Mouse (Mus musculus) heart, adult 2 months (tissue): ENCODE data around the gene Gm12248. TPM values are rescaled to one million over a fixed set of nuclear protein-coding genes. Genes with fewer than 3 reads are reported as not detected.
A peak's percentile ranks its signal among the peaks of the same experiment; 100 is the strongest.

Source experiments
- DNase-seq, 2 experiments: peaks; one replicate each; pipeline ENCODE4 v3.0.0; 2021
- H3K27ac ChIP-seq: fragments of 200-600 bp; 2 replicates; pipeline ENCODE4 v1.8.1; 2022
- H3K27me3 ChIP-seq: fragments of 200-500 bp; 2 replicates; pipeline ENCODE4 v1.6.1; 2012; ENCODE audit warnings: mild to moderate bottlenecking, low read length, inconsistent platforms, mixed read lengths; ENCODE audit not compliant: control insufficient read depth, insufficient read depth
- H3K36me3 ChIP-seq: fragments of 200-500 bp; 2 replicates; pipeline ENCODE4 v1.6.1; 2012; ENCODE audit warnings: low read length, inconsistent platforms; ENCODE audit not compliant: control insufficient read depth, insufficient read depth
- H3K4me1 ChIP-seq: fragments of 200-500 bp; 2 replicates; pipeline ENCODE4 v1.6.1; 2011; ENCODE audit warnings: low read length; ENCODE audit not compliant: control insufficient read depth, insufficient read depth
- H3K4me3 ChIP-seq: fragments of 200-600 bp; 2 replicates; pipeline ENCODE4 v1.8.1; 2022
- H3K79me2 ChIP-seq: fragments of 200-500 bp; replicated peaks from 2 replicates; pipeline ENCODE4 v1.6.1; 2012; ENCODE audit warnings: mild to moderate bottlenecking, inconsistent platforms, low read length, moderate library complexity, mixed read lengths; ENCODE audit not compliant: control insufficient read depth, insufficient read depth
- H3K9ac ChIP-seq: fragments of 200-500 bp; 2 replicates; pipeline ENCODE4 v1.6.1; 2012; ENCODE audit warnings: low read depth, mild to moderate bottlenecking, control low read depth, inconsistent platforms, low read length, mixed read lengths
- CTCF ChIP-seq: fragments of 200-600 bp; IDR thresholded peaks from 2 replicates; pipeline ENCODE4 v1.8.1; 2022; ENCODE audit warnings: antibody characterized with exemption, mild to moderate bottlenecking, moderate library complexity
- EP300 ChIP-seq: fragments of 200-500 bp; IDR thresholded peaks from 2 replicates; pipeline ENCODE4 v1.6.1; 2011; ENCODE audit warnings: low read depth, low read length, control low read depth; ENCODE audit not compliant: insufficient read depth
- POLR2A ChIP-seq: fragments of 200-500 bp; IDR thresholded peaks from 2 replicates; pipeline ENCODE4 v1.6.1; 2011; ENCODE audit warnings: mild to moderate bottlenecking, low read depth, low read length, control low read depth; ENCODE audit not compliant: insufficient read depth
- WGBS: fragments of 180-500 bp; shearing (Covaris S2); methylation state at CpG from one replicate; pipeline ENCODE4 v1.1.7; 2018; 5-methylcytosine and 5-hydroxymethylcytosine counted together
- intact Hi-C: fragments of 180-260 bp; cut with DNase I; formaldehyde crosslinking; loops from one replicate; pipeline ENCODE4 v1.15.1; 2025
- long read RNA-seq: library from polyadenylated mRNA; stranded (forward); transcript quantifications from one replicate; pipeline ENCODE4 v2.0.0, GENCODE M21; 2021
- polyA plus RNA-seq: library from polyadenylated mRNA; depleted of rRNA; stranded (reverse); fragments of >200 nt; gene quantifications from 2 replicates; pipeline ENCODE4 v1.2.3, GENCODE M21; 2012; rRNA removed
- total RNA-seq, 2 experiments: library from RNA; stranded (reverse); gene quantifications; 2 replicates each; pipeline ENCODE4 v1.2.3; 2021

The Gm12248 gene
- total RNA-seq (not detected), polyA plus RNA-seq (0.44 TPM in 1 of 2 replicates, not detected in the other)
- long read RNA-seq, partial matches to known transcripts, result 0 of 1 reads
- long read RNA-seq, other reads (novel, unspliced or antisense), result 1 of 1 reads

- H3K27me3 ChIP-seq, result no peaks in the 10 kb centered on the region
- H3K79me2 ChIP-seq, result no peaks in the 10 kb centered on the region
- peak within 1 kb of the TSS; percentile 60 for H3K27ac ChIP-seq
- WGBS, result 12% methylated on average over 12 of the region's 12 CpGs
- H3K4me3 ChIP-seq, result peak within 1 kb of the TSS; percentile 46
- TF ChIP-seq POLR2A (peak; percentile 52; the same call in 1 of the 2 replicates), EP300 (no peak)
- H3K36me3 ChIP-seq, result no peaks in the 10 kb centered on the region
- intact Hi-C loops, result no loop called here
- DNase-seq, result peak; percentile 61 to 66
- peak within 1 kb of the TSS; percentile 21 for H3K9ac ChIP-seq
- peaks cover 3% of the 10 kb centered on the region for H3K4me1 ChIP-seq
Observed at GRCm38 (mm10) chr11:58093021-58093528, at the start of gene Gm12248. TSS of gene Gm12248 (minus strand) at chr11:58093134.

- H3K27ac ChIP-seq, result no peak overlapping the region
- DNase-seq, result no peak
- no peaks in the 10 kb centered on the region for H3K36me3 ChIP-seq
Observed at GRCm38 (mm10) chr11:58139466-58139865, 46.5 kb upstream of the Gm12248 start.

GRCm38 (mm10) chr11:58138821-58139220 is 45.9 kb upstream of the Gm12248 start:
- WGBS, result 87% methylated on average over 11 of the region's 11 CpGs
- H3K9ac ChIP-seq, result no peak overlapping the region
- TF ChIP-seq CTCF, result no peak
- no peak for TF ChIP-seq EP300
- no peak for TF ChIP-seq POLR2A
- H3K27ac ChIP-seq, result no peak overlapping the region
- no peaks in the 10 kb centered on the region for H3K79me2 ChIP-seq
- no peaks in the 10 kb centered on the region; the same call in 1 of the 2 replicates for H3K4me1 ChIP-seq
- H3K27me3 ChIP-seq, result no peaks in the 10 kb centered on the region
- H3K4me3 ChIP-seq, result no peak overlapping the region
- no peaks in the 10 kb centered on the region for H3K36me3 ChIP-seq
- intact Hi-C loops, result no loop called here
- DNase-seq, result no peak

More at GRCm38 (mm10) chr11:58139466-58139865, 46.5 kb upstream of the Gm12248 start:
- 51% methylated on average over 3 of the region's 3 CpGs for WGBS
- Histone ChIP-seq H3K4me3 (no peak overlapping the region), H3K27me3 (no peaks in the 10 kb centered on the region), H3K79me2 (no peaks in the 10 kb centered on the region), H3K4me1 (no peaks in the 10 kb centered on the region; the same call in 1 of the 2 replicates), H3K9ac (no peak overlapping the region)
- intact Hi-C loops, result no loop called here
- TF ChIP-seq EP300, result no peak
- TF ChIP-seq CTCF, result no peak
- no peak for TF ChIP-seq POLR2A

GRCm38 (mm10) chr11:58136677-58137076 is 43.7 kb upstream of the Gm12248 start:
- Histone ChIP-seq H3K36me3 (no peaks in the 10 kb centered on the region), H3K27me3 (no peaks in the 10 kb centered on the region), H3K9ac (no peak overlapping the region), H3K4me1 (no peaks in the 10 kb centered on the region; the same call in 1 of the 2 replicates), H3K79me2 (no peaks in the 10 kb centered on the region), H3K27ac (no peak overlapping the region), H3K4me3 (no peak overlapping the region)
- no peak for DNase-seq
- WGBS, result 65% methylated on average over 6 of the region's 6 CpGs
- TF ChIP-seq EP300 (no peak), POLR2A (no peak)
- intact Hi-C loops, result no loop called here

- Histone ChIP-seq H3K9ac (no peak overlapping the region), H3K79me2 (no peaks in the 10 kb centered on the region), H3K4me3 (no peak overlapping the region), H3K27ac (no peak overlapping the region), H3K27me3 (no peaks in the 10 kb centered on the region), H3K36me3 (no peaks in the 10 kb centered on the region), H3K4me1 (no peaks in the 10 kb centered on the region; the same call in 1 of the 2 replicates)
- no peak for TF ChIP-seq POLR2A
- no peak for DNase-seq
- intact Hi-C loops, result no loop called here
Observed at GRCm38 (mm10) chr11:58135296-58135695, 42.4 kb upstream of the Gm12248 start.

GRCm38 (mm10) chr11:58134869-58135268 is 41.9 kb upstream of the Gm12248 start:
- Histone ChIP-seq H3K36me3 (no peaks in the 10 kb centered on the region), H3K4me1 (no peaks in the 10 kb centered on the region), H3K9ac (no peak overlapping the region), H3K27ac (no peak overlapping the region), H3K4me3 (no peak overlapping the region), H3K27me3 (no peaks in the 10 kb centered on the region), H3K79me2 (no peaks in the 10 kb centered on the region)
- no peak for DNase-seq
- TF ChIP-seq POLR2A, result no peak
- intact Hi-C loops, result no loop called here
